Mouse (Mus musculus): ENCODE measurements around the gene Prps1l3. TPM values are rescaled to one million over a fixed set of nuclear protein-coding genes. Genes with fewer than 3 reads are reported as not detected.

Gene Prps1l3
- polyA plus RNA-seq, 1 experiment from 2014 or later, result 69.1 TPM

DNA sequence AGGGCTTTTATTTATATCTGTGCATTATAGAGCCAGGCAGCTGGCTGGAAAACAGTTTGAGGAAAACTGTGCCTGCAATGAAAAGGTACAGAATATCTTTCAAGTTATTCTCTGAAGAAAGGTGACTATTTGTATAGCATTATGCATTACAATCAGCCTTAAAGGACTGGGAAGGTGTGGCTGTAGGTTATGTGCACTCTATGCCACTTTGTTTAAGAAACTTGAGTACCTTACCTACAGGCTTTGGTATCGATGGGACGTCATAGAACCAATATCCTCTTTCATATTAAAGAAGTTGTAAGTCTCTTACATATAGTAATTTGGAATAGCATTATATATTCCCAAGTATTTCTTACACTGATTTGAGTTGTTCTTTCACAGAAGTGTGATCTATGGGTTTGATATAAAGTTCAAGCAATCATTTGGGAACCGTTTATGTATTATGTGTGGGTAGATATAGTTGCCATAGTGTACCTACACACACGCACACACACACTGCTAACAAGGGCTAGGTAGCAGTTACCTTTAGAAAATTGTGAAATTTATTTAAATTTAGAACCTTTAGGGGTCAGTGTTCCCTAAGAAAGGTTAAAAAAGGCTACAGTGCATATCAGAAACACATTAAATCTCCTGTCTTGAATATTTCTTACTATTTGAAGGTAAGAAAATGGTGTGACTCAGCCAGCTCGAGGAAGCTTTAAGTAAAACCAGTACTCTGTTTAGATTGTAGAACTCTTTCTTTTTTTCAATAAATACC is 55.3 kb downstream of the Prps1l3 start:
- Histone ChIP-seq H3K4me1 (replicated peaks; ENCODE audit: control insufficient read depth, insufficient read depth, low read length) (no peaks in the 10 kb centered on the region), H3K9me3 (ENCODE audit: control insufficient read depth, low read length) (no peaks in the 10 kb centered on the region), H3K27ac (ENCODE audit: low read depth) (no peak overlapping the region), H3K36me3 (ENCODE audit: control insufficient read depth, insufficient read depth, low read length) (no peaks in the 10 kb centered on the region), H3K4me3 (ENCODE audit: low read depth, low read length) (no peak overlapping the region), H3K27me3 (replicated peaks; ENCODE audit: control insufficient read depth, insufficient read depth, low read length) (no peaks in the 10 kb centered on the region), H3K4me2 (ENCODE audit: low read length) (no peak overlapping the region), H3K9ac (ENCODE audit: low read length) (no peak overlapping the region)
- no peak for ATAC-seq (replicated peaks; ENCODE audit: low FRiP score, low TSS enrichment, low read depth)
- no peak for DNase-seq (ENCODE audit: low spot score)
- 68% methylated on average over 5 of the region's 5 CpGs for WGBS

Other genes starting within 250 kb of the Prps1l3 start
- gene Slc25a21, start 32.9 kb upstream of the Prps1l3 start, polyA plus RNA-seq (2014; fragmentation: Nextera tagmentation; extraction: Ambion mirVana), result 0.19 and 0.40 TPM in 2 replicates
- gene Mipol1, start within 50 bp of the Prps1l3 start, polyA plus RNA-seq (2014; fragmentation: Nextera tagmentation; extraction: Ambion mirVana), result 9.8 and 11.5 TPM in 2 replicates

Measured in intestine, embryonic 14.5 days (tissue).